ENCODE assay signal across 29 mouse cellular contexts in genomic region chr7:54818606-54819005, GRCm38 (mm10). TPM values are rescaled to one million over a fixed set of nuclear protein-coding genes. Genes with fewer than 3 reads are reported as not detected.
"Had no signal": no experiment of that assay in that cellular context is flagged by ENCODE, and none has a peak within 500 bp of the region (broad histone marks: within the 10 kb centered on the region; RNA-seq: fewer than 3 reads in every experiment).

No protein-coding gene starts in this region.

- H3K9me3 ChIP-seq: embryonic facial prominence, embryonic 10.5 days; embryonic facial prominence, embryonic 12.5 days; embryonic facial prominence, embryonic 13.5 days; embryonic facial prominence, embryonic 15.5 days; forebrain, embryonic 10.5 days; forebrain, embryonic 12.5 days; forebrain, embryonic 13.5 days; forebrain, embryonic 15.5 days had no signal

- DNase-seq: cerebellum, adult 9-10 months; cerebellum, adult 9-11 months; cerebellum, postnatal 10 days; cerebellum, postnatal 14 days; cerebellum, postnatal 25 days; cerebellum, postnatal 36 days; embryo, embryonic 11 days; forebrain, postnatal 0 days; gastrocnemius, adult 2 months; gastrocnemius, postnatal 10 days; gastrocnemius, postnatal 14 days; gastrocnemius, postnatal 25 days; gastrocnemius, postnatal 36 days; heart, adult 11 months; heart, adult 18-20 months; heart, adult 2 months had no signal

- H3K4me3 ChIP-seq: embryonic facial prominence, embryonic 10.5 days; embryonic facial prominence, embryonic 12.5 days; embryonic facial prominence, embryonic 13.5 days; embryonic facial prominence, embryonic 15.5 days; erythroblast, embryonic 14.5 days; forebrain, embryonic 10.5 days; forebrain, embryonic 12.5 days; forebrain, embryonic 13.5 days; forebrain, embryonic 15.5 days; gastrocnemius, adult 2 months; heart, adult 2 months had no signal

- ATAC-seq: forebrain, embryonic 13.5 days; forebrain, embryonic 14.5 days; forebrain, embryonic 15.5 days; forebrain, embryonic 16.5 days; forebrain, postnatal 0 days had no signal

- H3K4me1 ChIP-seq: embryonic facial prominence, embryonic 10.5 days; embryonic facial prominence, embryonic 12.5 days; embryonic facial prominence, embryonic 13.5 days; embryonic facial prominence, embryonic 15.5 days; forebrain, embryonic 10.5 days; forebrain, embryonic 12.5 days; forebrain, embryonic 13.5 days; forebrain, embryonic 15.5 days had no signal

- H3K36me3 ChIP-seq: embryonic facial prominence, embryonic 10.5 days; embryonic facial prominence, embryonic 12.5 days; embryonic facial prominence, embryonic 13.5 days; embryonic facial prominence, embryonic 15.5 days; forebrain, embryonic 10.5 days; forebrain, embryonic 12.5 days; forebrain, embryonic 15.5 days had no signal

- H3K4me2 ChIP-seq: embryonic facial prominence, embryonic 12.5 days; embryonic facial prominence, embryonic 13.5 days; embryonic facial prominence, embryonic 15.5 days; forebrain, embryonic 12.5 days; forebrain, embryonic 13.5 days; forebrain, embryonic 15.5 days had no signal

- H3K27me3 ChIP-seq: embryonic facial prominence, embryonic 12.5 days; embryonic facial prominence, embryonic 13.5 days; embryonic facial prominence, embryonic 15.5 days; forebrain, embryonic 12.5 days; forebrain, embryonic 13.5 days; forebrain, embryonic 15.5 days had no signal

- H3K9ac ChIP-seq: embryonic facial prominence, embryonic 12.5 days; embryonic facial prominence, embryonic 13.5 days; embryonic facial prominence, embryonic 15.5 days; forebrain, embryonic 12.5 days; forebrain, embryonic 13.5 days; forebrain, embryonic 15.5 days; forebrain, postnatal 0 days had no signal

- H3K27ac ChIP-seq: embryonic facial prominence, embryonic 10.5 days; embryonic facial prominence, embryonic 12.5 days; embryonic facial prominence, embryonic 13.5 days; embryonic facial prominence, embryonic 15.5 days; forebrain, embryonic 10.5 days; forebrain, embryonic 12.5 days; forebrain, embryonic 13.5 days; forebrain, embryonic 15.5 days; gastrocnemius, adult 2 months; heart, adult 2 months had no signal

RNA-seq across cellular contexts. Expression of gene Luzp2, which starts 16.7 kb away (rescaled TPM):
- total RNA-seq: common myeloid progenitor, adult 5-6 weeks; granulocyte monocyte progenitor cell, adult 5-6 weeks had no signal
- polyA plus RNA-seq: erythroblast, embryonic 14.5 days had no signal
